Mouse (Mus musculus): ENCODE results near the gene Dnmt3a. TPM values are rescaled to one million over a fixed set of nuclear protein-coding genes. Genes with fewer than 3 reads are reported as not detected.
A peak's percentile ranks its signal among the peaks of the same experiment; 100 is the strongest.

Gene Dnmt3a
- polyA plus RNA-seq, 1 experiment from 2014 or later = 61.9 TPM

DNA sequence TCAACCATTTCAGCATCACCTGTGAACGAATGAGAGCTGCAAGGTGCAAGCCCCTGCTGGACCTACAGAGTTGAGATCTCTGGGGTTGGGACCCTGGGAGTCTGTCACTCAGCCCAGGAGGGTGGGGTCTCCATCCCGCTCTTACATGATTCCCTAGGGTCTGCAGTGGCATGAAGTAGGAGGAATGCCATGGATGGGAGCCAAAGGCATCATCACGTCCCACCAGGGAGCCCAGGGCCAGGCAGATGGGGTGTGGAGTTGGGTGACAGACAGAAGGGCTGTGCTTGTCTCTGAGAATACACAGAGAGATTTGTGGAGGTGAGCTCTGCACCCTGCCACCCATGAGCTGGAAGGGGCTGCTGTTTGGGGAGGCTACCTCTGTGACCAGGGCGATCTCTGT lies 32.2 kb downstream of the Dnmt3a start:
- Histone ChIP-seq H3K36me3 (replicated peaks; ENCODE audit: control insufficient read depth, insufficient read depth) (peaks cover 56% of the 10 kb centered on the region), H3K4me1 (replicated peaks; ENCODE audit: control insufficient read depth, insufficient read depth, low read length) (peaks cover 22% of the 10 kb centered on the region), H3K4me2 (replicated peaks) (no peak overlapping the region), H3K9ac (no peak overlapping the region), H3K9me3 (ENCODE audit: control insufficient read depth, low read length) (no peaks in the 10 kb centered on the region), H3K4me3 (replicated peaks; ENCODE audit: low read length) (no peak overlapping the region), H3K27ac (no peak overlapping the region), H3K27me3 (ENCODE audit: control insufficient read depth, insufficient read depth, low read length) (no peaks in the 10 kb centered on the region)
- 76% methylated on average over 4 of the region's 4 CpGs for WGBS
- DNase-seq (ENCODE audit: low spot score) (no peak), ATAC-seq (ENCODE audit: low FRiP score) (no peak)

DNA sequence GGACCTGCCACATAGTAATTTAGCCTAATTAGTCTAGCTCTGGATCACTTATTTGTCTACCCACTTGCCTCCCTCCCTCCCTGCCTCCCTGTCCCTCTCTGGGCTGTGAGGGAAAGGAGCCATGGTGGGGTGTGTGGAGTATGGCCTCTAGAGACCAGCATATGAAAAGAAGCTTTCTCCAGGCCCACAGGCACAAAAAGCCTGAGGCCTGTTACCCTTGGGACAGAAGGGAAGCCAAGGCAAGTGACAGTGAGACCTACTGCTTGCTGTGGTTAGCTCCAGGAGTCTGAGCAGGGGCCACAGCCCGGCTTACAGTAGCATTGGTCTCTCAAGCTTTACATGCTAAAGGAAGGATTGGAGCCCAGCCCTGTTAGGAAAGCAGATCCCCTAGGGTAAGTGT lies 33.9 kb downstream of the Dnmt3a start:
- no peaks in the 10 kb centered on the region for H3K27me3 ChIP-seq (ENCODE audit: control insufficient read depth, insufficient read depth, low read length)
- H3K36me3 ChIP-seq (replicated peaks; ENCODE audit: control insufficient read depth, insufficient read depth) = peaks cover 56% of the 10 kb centered on the region
- DNase-seq (ENCODE audit: low spot score) = no peak
- H3K4me1 ChIP-seq (replicated peaks; ENCODE audit: control insufficient read depth, insufficient read depth, low read length) = peaks cover 20% of the 10 kb centered on the region
- no peak overlapping the region for H3K4me2 ChIP-seq (replicated peaks)
- 100% methylated on average over 1 of the region's 1 CpGs for WGBS
- ATAC-seq (ENCODE audit: low FRiP score) = no peak
- H3K9ac ChIP-seq = no peak overlapping the region
- H3K27ac ChIP-seq = no peak overlapping the region
- no peak overlapping the region for H3K4me3 ChIP-seq (replicated peaks; ENCODE audit: low read length)
- no peaks in the 10 kb centered on the region for H3K9me3 ChIP-seq (ENCODE audit: control insufficient read depth, low read length)

DNA sequence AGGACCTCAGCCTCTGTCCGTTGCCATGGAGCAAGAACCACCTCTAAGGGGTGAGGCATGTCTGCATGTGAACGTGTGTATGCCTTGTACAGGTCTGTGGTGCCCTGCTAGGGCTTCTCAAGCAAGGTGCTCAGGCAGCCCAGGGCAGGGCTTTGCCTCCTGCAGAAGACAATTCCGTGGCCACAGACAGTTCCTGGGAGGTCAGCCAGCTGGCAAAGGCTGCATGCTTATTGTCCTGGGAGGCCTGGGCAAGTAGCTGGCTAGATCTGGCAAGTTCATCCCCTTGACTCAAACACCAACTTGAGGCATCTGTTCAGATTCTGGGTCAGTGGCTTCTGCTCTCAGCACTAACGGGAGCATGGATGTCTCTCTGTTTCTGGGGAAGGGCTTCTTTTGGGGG lies 35.3 kb downstream of the Dnmt3a start:
- Histone ChIP-seq H3K9ac (no peak overlapping the region), H3K4me3 (replicated peaks; ENCODE audit: low read length) (no peak overlapping the region), H3K4me1 (replicated peaks; ENCODE audit: control insufficient read depth, insufficient read depth, low read length) (peaks cover 17% of the 10 kb centered on the region), H3K9me3 (ENCODE audit: control insufficient read depth, low read length) (no peaks in the 10 kb centered on the region), H3K36me3 (replicated peaks; ENCODE audit: control insufficient read depth, insufficient read depth) (peaks cover 47% of the 10 kb centered on the region), H3K4me2 (replicated peaks) (no peak overlapping the region), H3K27me3 (ENCODE audit: control insufficient read depth, insufficient read depth, low read length) (no peaks in the 10 kb centered on the region), H3K27ac (no peak overlapping the region)
- no peak for ATAC-seq (ENCODE audit: low FRiP score)
- WGBS = 54% methylated on average over 4 of the region's 4 CpGs
- DNase-seq (ENCODE audit: low spot score) = no peak

DNA sequence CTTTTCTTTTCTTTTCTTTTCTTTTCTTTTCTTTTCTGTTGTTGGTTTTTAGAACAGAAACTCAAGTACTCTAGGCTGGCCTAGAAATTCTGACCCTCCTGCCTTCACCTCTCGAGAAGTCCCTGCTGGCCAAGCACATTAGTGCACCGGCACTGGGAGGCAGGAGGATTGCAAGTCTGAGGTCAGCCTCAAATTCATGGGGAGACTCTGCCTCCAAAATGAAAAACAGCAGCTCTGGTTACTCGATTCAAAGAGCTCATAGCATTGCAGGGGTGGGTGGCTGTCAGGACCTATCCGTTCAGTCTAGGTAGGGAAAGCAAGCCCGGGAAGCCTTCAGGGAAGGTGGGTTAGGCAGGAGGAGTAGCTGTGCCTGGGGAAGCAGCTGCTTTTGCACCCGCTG lies 37.0 kb downstream of the Dnmt3a start:
- peaks cover 31% of the 10 kb centered on the region for H3K36me3 ChIP-seq (replicated peaks; ENCODE audit: control insufficient read depth, insufficient read depth)
- H3K27ac ChIP-seq = peak overlapping the region; percentile 47; the same call in 1 of the 2 replicates
- peaks cover 17% of the 10 kb centered on the region for H3K4me1 ChIP-seq (replicated peaks; ENCODE audit: control insufficient read depth, insufficient read depth, low read length)
- no peaks in the 10 kb centered on the region for H3K9me3 ChIP-seq (ENCODE audit: control insufficient read depth, low read length)
- H3K27me3 ChIP-seq (ENCODE audit: control insufficient read depth, insufficient read depth, low read length) = no peaks in the 10 kb centered on the region
- 47% methylated on average over 6 of the region's 6 CpGs for WGBS
- no peak for DNase-seq (ENCODE audit: low spot score)
- ATAC-seq (ENCODE audit: low FRiP score) = no peak
- H3K9ac ChIP-seq = no peak overlapping the region
- H3K4me3 ChIP-seq (replicated peaks; ENCODE audit: low read length) = no peak overlapping the region
- H3K4me2 ChIP-seq (replicated peaks) = no peak overlapping the region

DNA sequence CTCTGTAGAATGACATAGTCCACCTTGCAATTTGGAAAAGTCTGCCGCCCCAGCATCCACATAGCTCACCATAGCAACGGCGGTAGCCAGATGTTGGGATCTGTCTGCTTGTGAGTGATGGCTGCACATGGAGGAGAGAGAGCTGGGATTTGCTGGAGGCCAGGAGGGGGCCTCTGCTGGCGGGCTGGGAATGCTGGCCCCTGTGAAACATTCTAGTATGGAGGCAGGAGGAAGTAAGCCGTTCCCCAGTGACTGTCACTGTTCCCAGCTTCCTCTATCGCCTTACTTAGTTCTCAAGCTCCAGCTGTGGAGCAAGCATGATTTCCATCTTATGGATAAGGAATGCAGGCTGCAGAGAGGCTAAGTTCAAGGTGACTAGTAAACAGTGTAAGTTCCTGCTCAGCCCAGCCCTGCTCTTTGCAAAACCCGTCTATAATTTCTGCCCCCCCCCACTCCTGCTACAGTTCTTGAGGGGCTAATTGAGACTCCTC lies 37.6 kb downstream of the Dnmt3a start:
- Histone ChIP-seq H3K27me3 (ENCODE audit: control insufficient read depth, insufficient read depth, low read length) (no peaks in the 10 kb centered on the region), H3K4me1 (replicated peaks; ENCODE audit: control insufficient read depth, insufficient read depth, low read length) (peaks cover 17% of the 10 kb centered on the region), H3K27ac (peak overlapping the region; percentile 47; the same call in 1 of the 2 replicates), H3K9ac (no peak overlapping the region), H3K4me3 (replicated peaks; ENCODE audit: low read length) (no peak overlapping the region), H3K9me3 (ENCODE audit: control insufficient read depth, low read length) (no peaks in the 10 kb centered on the region), H3K36me3 (replicated peaks; ENCODE audit: control insufficient read depth, insufficient read depth) (peaks cover 26% of the 10 kb centered on the region), H3K4me2 (replicated peaks) (no peak overlapping the region)
- DNase-seq (ENCODE audit: low spot score) (no peak), ATAC-seq (ENCODE audit: low FRiP score) (peak; percentile 38; the same call in 1 of the 2 replicates)
- WGBS = 11% methylated on average over 7 of the region's 7 CpGs

DNA sequence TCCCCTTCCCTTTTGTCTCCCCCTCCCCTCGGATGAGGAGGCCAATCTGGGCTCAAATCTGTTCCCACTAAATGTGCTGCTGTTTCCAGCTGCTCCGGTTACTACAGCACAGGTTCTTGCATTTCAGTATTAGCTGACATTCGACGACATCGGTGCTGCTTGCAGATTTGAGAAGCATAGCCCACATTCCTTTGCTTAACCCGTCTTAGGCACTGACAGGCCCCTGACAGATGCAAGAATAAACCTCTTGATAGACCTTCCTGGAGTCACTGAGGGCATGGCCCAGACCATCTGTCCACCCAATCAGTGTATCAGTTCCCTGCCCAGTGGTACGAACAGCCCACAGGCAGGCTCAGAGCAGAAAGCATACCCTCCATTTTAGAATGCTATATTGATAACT lies 38.1 kb downstream of the Dnmt3a start:
- no peak overlapping the region for H3K9ac ChIP-seq
- 0 out of 2 replicates have a peak, but pooled peaks have one; percentile 19 for ATAC-seq (ENCODE audit: low FRiP score)
- WGBS = 28% methylated on average over 7 of the region's 7 CpGs
- H3K4me2 ChIP-seq (replicated peaks) = no peak overlapping the region
- peaks cover 21% of the 10 kb centered on the region for H3K36me3 ChIP-seq (replicated peaks; ENCODE audit: control insufficient read depth, insufficient read depth)
- DNase-seq (ENCODE audit: low spot score) = no peak
- H3K27ac ChIP-seq = no peak overlapping the region; the same call in 1 of the 2 replicates
- H3K4me3 ChIP-seq (replicated peaks; ENCODE audit: low read length) = no peak overlapping the region
- no peaks in the 10 kb centered on the region for H3K9me3 ChIP-seq (ENCODE audit: control insufficient read depth, low read length)
- peaks cover 17% of the 10 kb centered on the region for H3K4me1 ChIP-seq (replicated peaks; ENCODE audit: control insufficient read depth, insufficient read depth, low read length)
- no peaks in the 10 kb centered on the region for H3K27me3 ChIP-seq (ENCODE audit: control insufficient read depth, insufficient read depth, low read length)

DNA sequence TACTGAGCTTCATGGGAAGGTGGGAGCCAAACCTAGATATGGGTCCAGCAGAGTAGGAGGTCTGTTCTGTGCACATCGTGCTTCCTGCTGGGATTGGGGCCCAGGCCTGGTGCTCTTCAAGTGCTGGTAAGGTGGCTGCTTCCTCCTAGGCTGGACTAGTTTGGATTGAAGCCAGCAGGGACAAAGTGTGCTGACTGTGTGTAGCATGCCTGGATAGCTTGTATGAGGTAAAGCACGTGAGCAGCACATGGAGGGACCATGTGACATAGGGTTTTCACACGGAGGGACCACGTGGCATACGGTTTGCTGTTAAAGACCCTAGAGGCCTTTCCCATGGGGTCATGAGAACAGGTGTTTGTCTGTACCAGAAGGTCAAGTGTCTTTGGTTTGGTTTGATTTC lies 38.5 kb downstream of the Dnmt3a start:
- ATAC-seq (ENCODE audit: low FRiP score) (0 out of 2 replicates have a peak, but pooled peaks have one; percentile 7), DNase-seq (ENCODE audit: low spot score) (no peak)
- WGBS = 76% methylated on average over 5 of the region's 5 CpGs
- Histone ChIP-seq H3K27me3 (ENCODE audit: control insufficient read depth, insufficient read depth, low read length) (no peaks in the 10 kb centered on the region), H3K4me2 (replicated peaks) (no peak overlapping the region), H3K9me3 (ENCODE audit: control insufficient read depth, low read length) (no peaks in the 10 kb centered on the region), H3K27ac (no peak overlapping the region; the same call in 1 of the 2 replicates), H3K36me3 (replicated peaks; ENCODE audit: control insufficient read depth, insufficient read depth) (peaks cover 25% of the 10 kb centered on the region; the same call in 1 of the 2 replicates), H3K9ac (no peak overlapping the region), H3K4me3 (replicated peaks; ENCODE audit: low read length) (no peak overlapping the region), H3K4me1 (replicated peaks; ENCODE audit: control insufficient read depth, insufficient read depth, low read length) (peaks cover 17% of the 10 kb centered on the region)

DNA sequence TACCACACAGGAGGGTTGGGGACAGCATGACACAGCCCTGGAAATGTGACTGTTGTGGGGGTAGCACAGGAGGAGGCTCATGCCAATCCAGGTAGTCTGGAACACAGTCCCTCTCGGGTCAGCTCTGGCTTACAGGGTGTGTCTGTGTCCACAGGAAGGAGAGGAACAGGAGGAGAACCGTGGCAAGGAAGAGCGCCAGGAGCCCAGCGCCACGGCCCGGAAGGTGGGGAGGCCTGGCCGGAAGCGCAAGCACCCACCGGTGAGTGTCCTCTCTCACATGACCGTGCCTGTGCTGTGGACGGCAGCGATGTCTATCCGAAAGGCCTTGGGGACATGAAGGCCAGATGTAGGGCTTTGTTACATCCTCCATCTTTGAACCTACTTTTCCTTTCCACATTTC lies 43.7 kb downstream of the Dnmt3a start:
- Histone ChIP-seq H3K4me2 (replicated peaks) (no peak overlapping the region), H3K9me3 (ENCODE audit: control insufficient read depth, low read length) (no peaks in the 10 kb centered on the region), H3K4me1 (replicated peaks; ENCODE audit: control insufficient read depth, insufficient read depth, low read length) (peaks cover 5% of the 10 kb centered on the region; the same call in 1 of the 2 replicates), H3K9ac (no peak overlapping the region), H3K4me3 (replicated peaks; ENCODE audit: low read length) (no peak overlapping the region), H3K27me3 (ENCODE audit: control insufficient read depth, insufficient read depth, low read length) (no peaks in the 10 kb centered on the region), H3K27ac (no peak overlapping the region), H3K36me3 (replicated peaks; ENCODE audit: control insufficient read depth, insufficient read depth) (peaks cover 35% of the 10 kb centered on the region)
- ATAC-seq (ENCODE audit: low FRiP score) = no peak
- WGBS = 93% methylated on average over 13 of the region's 13 CpGs
- no peak for DNase-seq (ENCODE audit: low spot score)

DNA sequence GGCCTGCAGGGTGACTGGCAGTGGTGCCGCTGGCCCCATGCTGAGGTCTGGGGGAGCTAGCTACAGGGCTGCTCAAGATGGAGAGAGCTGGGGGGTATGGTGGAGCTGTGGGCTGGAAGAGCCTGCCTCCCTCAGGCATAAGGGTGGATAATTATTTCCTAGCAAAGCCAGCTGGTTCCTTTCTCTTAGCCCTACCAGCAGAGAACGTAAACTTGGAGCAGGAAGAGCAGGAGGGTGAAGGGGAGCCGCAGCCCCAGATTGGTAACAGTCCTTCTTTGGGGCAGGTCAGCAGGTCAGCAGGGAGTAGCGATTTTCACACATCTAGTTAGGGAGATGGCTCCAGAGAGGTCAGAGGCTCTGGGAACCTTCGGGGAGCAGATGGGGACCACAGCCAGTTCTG lies 44.4 kb downstream of the Dnmt3a start:
- H3K9ac ChIP-seq = no peak overlapping the region
- H3K27ac ChIP-seq = no peak overlapping the region
- no peaks in the 10 kb centered on the region for H3K9me3 ChIP-seq (ENCODE audit: control insufficient read depth, low read length)
- WGBS = 25% methylated on average over 5 of the region's 5 CpGs
- H3K36me3 ChIP-seq (replicated peaks; ENCODE audit: control insufficient read depth, insufficient read depth) = peaks cover 35% of the 10 kb centered on the region
- DNase-seq (ENCODE audit: low spot score) = no peak
- H3K4me1 ChIP-seq (replicated peaks; ENCODE audit: control insufficient read depth, insufficient read depth, low read length) = peaks cover 5% of the 10 kb centered on the region; the same call in 1 of the 2 replicates
- no peaks in the 10 kb centered on the region for H3K27me3 ChIP-seq (ENCODE audit: control insufficient read depth, insufficient read depth, low read length)
- H3K4me2 ChIP-seq (replicated peaks) = no peak overlapping the region
- H3K4me3 ChIP-seq (replicated peaks; ENCODE audit: low read length) = no peak overlapping the region
- ATAC-seq (ENCODE audit: low FRiP score) = no peak

DNA sequence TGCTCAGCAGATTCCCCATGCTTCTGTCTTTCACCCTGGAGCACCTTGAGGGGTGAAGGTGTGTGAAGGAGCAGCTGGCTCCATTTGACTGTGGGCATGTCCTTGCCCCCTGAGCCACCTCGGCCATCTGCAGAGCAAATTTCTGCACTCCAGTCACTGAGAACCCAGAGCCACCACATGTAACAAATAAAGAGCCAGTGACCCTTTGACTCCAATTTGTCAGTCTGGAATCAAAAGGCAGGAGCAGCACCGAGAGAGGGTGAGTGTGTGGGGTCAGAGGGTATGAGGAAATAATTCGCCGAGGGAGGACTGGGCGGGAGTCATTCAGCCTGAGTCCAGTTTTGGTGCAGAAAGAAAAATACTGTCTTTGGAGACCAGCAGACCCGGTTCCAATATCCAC lies 44.9 kb downstream of the Dnmt3a start:
- Histone ChIP-seq H3K9me3 (ENCODE audit: control insufficient read depth, low read length) (no peaks in the 10 kb centered on the region), H3K4me1 (replicated peaks; ENCODE audit: control insufficient read depth, insufficient read depth, low read length) (peaks cover 5% of the 10 kb centered on the region; the same call in 1 of the 2 replicates), H3K27ac (no peak overlapping the region), H3K4me3 (replicated peaks; ENCODE audit: low read length) (no peak overlapping the region), H3K9ac (no peak overlapping the region), H3K27me3 (ENCODE audit: control insufficient read depth, insufficient read depth, low read length) (no peaks in the 10 kb centered on the region), H3K36me3 (replicated peaks; ENCODE audit: control insufficient read depth, insufficient read depth) (peaks cover 35% of the 10 kb centered on the region), H3K4me2 (replicated peaks) (no peak overlapping the region)
- ATAC-seq (ENCODE audit: low FRiP score) = no peak
- WGBS = 22% methylated on average over 6 of the region's 6 CpGs
- no peak for DNase-seq (ENCODE audit: low spot score)
